Mouse (Mus musculus): ENCODE measurements around the gene Epha1.

DNA sequence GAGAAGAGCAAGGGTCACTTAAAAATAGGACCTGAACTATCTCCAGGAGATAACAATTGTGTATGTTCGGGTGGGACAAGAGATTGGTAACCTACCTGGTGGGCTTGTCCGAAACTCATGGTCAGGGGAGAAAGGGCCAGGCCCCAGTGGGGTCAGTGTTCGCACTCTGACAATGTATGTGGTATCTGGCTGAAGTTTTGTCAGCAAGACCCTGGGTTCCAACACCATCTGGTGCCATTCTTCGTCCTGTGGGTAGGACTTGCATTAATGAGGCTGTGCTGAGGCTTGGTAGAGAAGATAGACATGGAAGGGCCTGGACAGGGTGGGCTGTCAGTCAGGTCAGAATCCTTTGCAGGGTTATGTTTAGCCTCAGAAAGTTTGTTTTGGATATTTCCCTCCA lies 9.0 kb downstream of the Epha1 start:
- TF ChIP-seq POLR2A (IDR thresholded peaks at IDR 0.05; ENCODE audit: borderline replicate concordance, insufficient read depth, low read length): no peak
- no peak for TF ChIP-seq CTCF (IDR thresholded peaks at IDR 0.05; ENCODE audit: borderline replicate concordance, insufficient read depth, low read depth, low read length)

Measured in cerebellum, adult 2 months (tissue).